Mouse (Mus musculus) hindbrain, embryonic 13.5 days (tissue): ENCODE results near the gene Rbbp5. TPM values are rescaled to one million over a fixed set of nuclear protein-coding genes. Genes with fewer than 3 reads are reported as not detected.

Source experiments
- ATAC-seq: fragments of 200-750 bp; cut with Nextera tagmentation; 2 replicates; pipeline ENCODE4 v1.8.0; 2017; ENCODE audit warnings: moderate TSS enrichment; ENCODE audit not compliant: low FRiP score
- H3K27ac ChIP-seq: fragments of 300-500 bp; sonication (generic); 2 replicates; pipeline ENCODE4 v1.5.1; 2015; ENCODE audit warnings: inconsistent platforms, mild to moderate bottlenecking, moderate library complexity
- H3K27me3 ChIP-seq: fragments of 300-500 bp; sonication (generic); 2 replicates; pipeline ENCODE4 v1.6.1; 2015; ENCODE audit warnings: mild to moderate bottlenecking, inconsistent platforms
- H3K36me3 ChIP-seq: fragments of 300-500 bp; sonication (generic); 2 replicates; pipeline ENCODE4 v1.6.1; 2015; ENCODE audit warnings: mild to moderate bottlenecking, inconsistent platforms
- H3K4me1 ChIP-seq: fragments of 300-500 bp; sonication (generic); replicated peaks from 2 replicates; pipeline ENCODE4 v1.6.1; 2015; ENCODE audit warnings: inconsistent platforms
- H3K4me2 ChIP-seq: fragments of 300-500 bp; sonication (generic); 2 replicates; pipeline ENCODE4 v1.6.1; 2015; ENCODE audit warnings: inconsistent platforms, mild to moderate bottlenecking, moderate library complexity
- H3K4me3 ChIP-seq: fragments of 300-500 bp; sonication (generic); 2 replicates; pipeline ENCODE4 v1.5.1; 2015; ENCODE audit warnings: mild to moderate bottlenecking, inconsistent platforms
- H3K9ac ChIP-seq: fragments of 300-500 bp; sonication (generic); 2 replicates; pipeline ENCODE4 v1.6.1; 2015; ENCODE audit warnings: mild to moderate bottlenecking, inconsistent platforms
- H3K9me3 ChIP-seq: fragments of 300-500 bp; sonication (generic); 2 replicates; pipeline ENCODE4 v1.6.1; 2016; ENCODE audit warnings: inconsistent platforms
- WGBS: fragments of 180-500 bp; shearing (Covaris S2); methylation state at CpG from one replicate; pipeline ENCODE4 v1.1.7; 2015; 5-methylcytosine and 5-hydroxymethylcytosine counted together
- polyA plus RNA-seq: library from polyadenylated mRNA; unstranded; fragments of >200 nt; fragmentation: Nextera tagmentation; extraction: Ambion mirVana; gene quantifications from 2 replicates; pipeline ENCODE4 v1.2.1, GENCODE M21; 2015

Gene Rbbp5
- polyA plus RNA-seq, 1 experiment from 2014 or later, result 47.8 TPM

GRCm38 (mm10) chr1:132542762-132543306 lies 65.7 kb downstream of the Rbbp5 start, which contains the start of gene Cntn2:
TSS of gene Cntn2 (minus strand) at chr1:132543256.
- no peaks in the 10 kb centered on the region for H3K9me3 ChIP-seq
- H3K27me3 ChIP-seq, result peaks cover 38% of the 10 kb centered on the region
- peak; percentile 87 for ATAC-seq
- under 1% methylated on average over 30 of the region's 30 CpGs for WGBS
- peak within 1 kb of the TSS; percentile 68 for H3K4me2 ChIP-seq
- H3K36me3 ChIP-seq, result no peaks in the 10 kb centered on the region
- peaks cover 58% of the 10 kb centered on the region for H3K4me1 ChIP-seq
- H3K4me3 ChIP-seq, result peak within 1 kb of the TSS; percentile 51
- peak within 1 kb of the TSS; percentile 81 for H3K9ac ChIP-seq
- peak within 1 kb of the TSS; percentile 72 for H3K27ac ChIP-seq

- Histone ChIP-seq H3K9ac (no peak overlapping the region), H3K4me1 (peaks cover 48% of the 10 kb centered on the region), H3K27me3 (peaks cover 38% of the 10 kb centered on the region), H3K9me3 (no peaks in the 10 kb centered on the region), H3K36me3 (no peaks in the 10 kb centered on the region), H3K4me3 (no peak overlapping the region), H3K27ac (peak overlapping the region; percentile 19; the same call in 1 of the 2 replicates), H3K4me2 (no peak overlapping the region)
- 68% methylated on average over 8 of the region's 8 CpGs for whole genome bisulfite sequencing
- ATAC-seq, result peak; percentile 26; the same call in 1 of the 2 replicates
These were observed 66.6 kb downstream of the Rbbp5 start for GRCm38 (mm10) chr1:132543789-132544188.

Other genes with a start within 250 kb of the Rbbp5 start
- 0.63 and 0.95 TPM in 2 replicates for gene Gm10188, start 247.6 kb upstream of the Rbbp5 start, polyA plus RNA-seq
- 5.1 and 5.4 TPM in 2 replicates for gene Klhdc8a, start 178.7 kb upstream of the Rbbp5 start, polyA plus RNA-seq
- gene Nuak2, start 161.2 kb upstream of the Rbbp5 start, polyA plus RNA-seq, result 17.6 and 22.5 TPM in 2 replicates
- gene Tmcc2, start 86.1 kb upstream of the Rbbp5 start, polyA plus RNA-seq, result 24.6 and 25.7 TPM in 2 replicates
- gene Dstyk, start 59.8 kb upstream of the Rbbp5 start, polyA plus RNA-seq, result 10.0 and 10.3 TPM in 2 replicates
- gene Tmem81, start 28.9 kb downstream of the Rbbp5 start, polyA plus RNA-seq, result 0.97 and 1.0 TPM in 2 replicates
- gene Cntn2, start 65.9 kb downstream of the Rbbp5 start, polyA plus RNA-seq, result 57.6 and 67.5 TPM in 2 replicates